Comparison of ENCODE assay signal across 8 mouse cellular contexts in genomic region chr8:71381971-71382961, GRCm38 (mm10). TPM values are rescaled to one million over a fixed set of nuclear protein-coding genes. Genes with fewer than 3 reads are reported as not detected.
A peak's percentile ranks its signal among the peaks of the same experiment; 100 is the strongest.
DNase-seq lines count a peak whose midpoint lies in the region; ATAC-seq lines count a peak whose summit lies in the region.

No protein-coding gene starts in this region.

- intact Hi-C loops in left cerebral cortex, postnatal 14 days (cut with DNase I), result no loop called here

- DNase-seq in Muller cell, postnatal 12 days (ENCODE audit: inconsistent ontology term), result peak; percentile 95
- DNase-seq in cerebellum, adult 9-10 months, result peak; percentile 86
- DNase-seq in gastrocnemius, adult 18-20 months (ENCODE audit: low spot score), result peak; percentile 76
- DNase-seq in left cerebral cortex, postnatal 14 days (ENCODE audit: low spot score in 2 of 2), result peak; percentile 69 to 76
- peak; percentile 74 for DNase-seq in right cerebral cortex, postnatal 14 days
- DNase-seq in urinary bladder, postnatal 4 days (ENCODE audit: low spot score in 2 of 2), result peak; percentile 88 to 91

- H3K4me3 ChIP-seq in hindbrain, embryonic 16.5 days (ENCODE audit: low read length), result peak overlapping the region; percentile 83

- H3K27ac ChIP-seq in hindbrain, embryonic 16.5 days (ENCODE audit: low read depth, low read length), result peak overlapping the region; percentile 87

- H3K27me3 ChIP-seq in hindbrain, embryonic 16.5 days (replicated peaks; ENCODE audit: control insufficient read depth, insufficient read depth, low read length), result no peaks in the 10 kb centered on the region

- H3K36me3 ChIP-seq in hindbrain, embryonic 16.5 days (ENCODE audit: control insufficient read depth, insufficient read depth, low read length), result peaks cover 3% of the 10 kb centered on the region; the same call in 1 of the 2 replicates

- peaks cover 34% of the 10 kb centered on the region for H3K4me1 ChIP-seq in hindbrain, embryonic 16.5 days (ENCODE audit: control insufficient read depth, insufficient read depth, low read depth, low read length)

- 1% methylated on average over 67 of the region's 80 CpGs for WGBS in hindbrain, embryonic 16.5 days

- H3K9ac ChIP-seq in hindbrain, embryonic 16.5 days (ENCODE audit: low read depth, low read length), result peak overlapping the region; percentile 88

- ATAC-seq in hindbrain, embryonic 16.5 days, result peak; percentile 87
- ATAC-seq in megakaryocyte progenitor cell, adult 5-6 weeks (replicated peaks; ENCODE audit: poor library complexity), result peak; percentile 79

- no peaks in the 10 kb centered on the region for H3K9me3 ChIP-seq in hindbrain, embryonic 16.5 days (ENCODE audit: control insufficient read depth, low read length)

- H3K4me2 ChIP-seq in hindbrain, embryonic 16.5 days (ENCODE audit: low read length), result peak overlapping the region; percentile 100

RNA-seq across cellular contexts. Expression of gene Nr2f6, which starts 0.5 kb away (rescaled TPM):
- total RNA-seq in gastrocnemius, adult 18-20 months (2021), result 10 to 100 TPM; 20.8 to 22.4 TPM
- polyA plus RNA-seq in hindbrain, embryonic 16.5 days (2015; fragmentation: Nextera tagmentation; extraction: Ambion mirVana), result 20.7 and 23.6 TPM in 2 replicates
- 10 to 100 TPM; 32.2 to 34.2 TPM for total RNA-seq in left cerebral cortex, postnatal 14 days (2021)
- 3.6 and 7.6 TPM in 2 replicates for total RNA-seq in megakaryocyte progenitor cell, adult 5-6 weeks (2015)
- total RNA-seq in megakaryocyte progenitor cell, adult 5-6 weeks (2017), result 4.3 and 5.6 TPM in 2 replicates

RNA-seq across cellular contexts. Expression of gene Ocel1, which starts 11.2 kb away (rescaled TPM):
- 1 to 10 TPM; 6.1 to 6.2 TPM for total RNA-seq in gastrocnemius, adult 18-20 months (2021)
- 5.5 and 6.3 TPM in 2 replicates for polyA plus RNA-seq in hindbrain, embryonic 16.5 days (2015; fragmentation: Nextera tagmentation; extraction: Ambion mirVana)
- 10 to 100 TPM; 20.2 TPM for total RNA-seq in left cerebral cortex, postnatal 14 days (2021)
- 6.3 and 8.0 TPM in 2 replicates for total RNA-seq in megakaryocyte progenitor cell, adult 5-6 weeks (2015)
- 11.1 and 11.7 TPM in 2 replicates for total RNA-seq in megakaryocyte progenitor cell, adult 5-6 weeks (2017)

RNA-seq across cellular contexts. Expression of gene Ushbp1, which starts 13.3 kb away (rescaled TPM):
- total RNA-seq in gastrocnemius, adult 18-20 months (2021), result 1 to 10 TPM; 4.7 to 6.9 TPM
- 7.3 and 9.5 TPM in 2 replicates for polyA plus RNA-seq in hindbrain, embryonic 16.5 days (2015; fragmentation: Nextera tagmentation; extraction: Ambion mirVana)
- total RNA-seq in left cerebral cortex, postnatal 14 days (2021), result 1 to 10 TPM; 5.9 to 7.2 TPM
- total RNA-seq in megakaryocyte progenitor cell, adult 5-6 weeks (2015), result not detected in 2 replicates
- not detected in 2 replicates for total RNA-seq in megakaryocyte progenitor cell, adult 5-6 weeks (2017)

RNA-seq across cellular contexts. Expression of gene Babam1, which starts 14.4 kb away (rescaled TPM):
- total RNA-seq in gastrocnemius, adult 18-20 months (2021), result 10 to 100 TPM; 63.4 to 71.9 TPM
- polyA plus RNA-seq in hindbrain, embryonic 16.5 days (2015; fragmentation: Nextera tagmentation; extraction: Ambion mirVana), result 97.3 and 101 TPM in 2 replicates
- 10 to 100 TPM; 87.1 to 91.0 TPM for total RNA-seq in left cerebral cortex, postnatal 14 days (2021)
- total RNA-seq in megakaryocyte progenitor cell, adult 5-6 weeks (2015), result 51.8 and 76.5 TPM in 2 replicates
- 93.7 and 122 TPM in 2 replicates for total RNA-seq in megakaryocyte progenitor cell, adult 5-6 weeks (2017)

RNA-seq across cellular contexts. Expression of gene Use1, which starts 15.6 kb away (rescaled TPM):
- 100 to 1,000 TPM; 100 to 109 TPM for total RNA-seq in gastrocnemius, adult 18-20 months (2021)
- polyA plus RNA-seq in hindbrain, embryonic 16.5 days (2015; fragmentation: Nextera tagmentation; extraction: Ambion mirVana), result 115 and 120 TPM in 2 replicates
- total RNA-seq in left cerebral cortex, postnatal 14 days (2021), result 10 to 100 TPM; 84.5 to 94.0 TPM
- total RNA-seq in megakaryocyte progenitor cell, adult 5-6 weeks (2015), result 107 and 116 TPM in 2 replicates
- 153 and 165 TPM in 2 replicates for total RNA-seq in megakaryocyte progenitor cell, adult 5-6 weeks (2017)

Comparison
In these comparisons a context has a peak if more than half of its experiments do, and no peak if none do; other contexts are left out.
1. Peak in every context shown above with its lines: DNase-seq, ATAC-seq, H3K4me3 ChIP-seq and H3K27ac ChIP-seq.
2. RNA of gene Ushbp1, which starts 13.3 kb away (total RNA-seq): 5.9 to 7.2 TPM in left cerebral cortex, postnatal 14 days and 4.7 to 6.9 TPM in gastrocnemius, adult 18-20 months; not detected in megakaryocyte progenitor cell, adult 5-6 weeks; every median in the first group is over 4 times any median in the second.